Mouse (Mus musculus) mesoderm, embryonic 11.5 days (tissue): ENCODE results near the gene Clic3.

ENCODE experiments used
- DNase-seq: peaks from one replicate; pipeline ENCODE4 v3.0.0-alpha.2; 2012; ENCODE audit warnings: low read depth, low spot score

Gene Clic3

DNA sequence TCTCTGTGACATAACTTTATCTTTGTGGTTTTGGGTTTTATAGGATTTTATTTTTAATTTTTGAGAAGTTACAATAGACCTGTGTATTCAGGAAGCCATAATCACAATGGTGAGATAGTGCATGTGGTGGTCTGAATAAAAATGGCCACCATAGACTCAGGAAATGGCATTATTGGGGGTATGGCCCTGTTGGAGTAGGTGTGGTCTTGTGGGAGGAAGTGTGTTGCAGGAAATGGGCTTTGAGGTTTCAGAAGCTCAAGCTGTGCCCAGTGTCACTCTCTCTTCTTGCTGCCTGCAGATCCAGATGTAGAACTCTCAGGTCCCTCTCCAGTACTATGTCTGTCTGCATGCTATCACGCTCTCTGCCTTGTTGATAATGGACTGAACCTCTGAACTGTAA, 23.9 kb downstream of the Clic3 start:
- DNase-seq: no peak

DNA sequence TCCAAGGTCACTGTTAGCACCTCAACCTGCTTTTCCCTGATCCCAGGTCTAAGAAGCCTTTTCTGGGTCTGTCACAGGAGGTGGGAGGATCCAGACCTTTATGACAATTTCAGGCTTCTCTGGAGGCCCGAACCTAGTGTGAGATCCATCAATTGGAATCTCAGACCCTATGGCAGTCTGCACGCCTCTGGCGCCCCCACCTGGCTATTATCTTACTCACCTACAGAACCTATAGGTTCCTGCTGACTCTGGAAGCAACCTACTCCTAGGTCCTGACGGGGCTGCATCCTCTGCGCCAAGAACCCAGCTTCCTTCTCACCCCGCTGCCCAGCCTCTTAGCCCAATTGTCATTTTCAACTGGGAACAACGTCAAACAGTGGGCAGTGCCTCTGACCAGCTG, 26.3 kb downstream of the Clic3 start:
- no peak for DNase-seq

GRCm38 (mm10) chr2:25484901-25485647, 28.4 kb downstream of the Clic3 start:
- no peak for DNase-seq

- no peak for DNase-seq
Measured at GRCm38 (mm10) chr2:25487965-25488670, 31.5 kb downstream of the Clic3 start.

DNA sequence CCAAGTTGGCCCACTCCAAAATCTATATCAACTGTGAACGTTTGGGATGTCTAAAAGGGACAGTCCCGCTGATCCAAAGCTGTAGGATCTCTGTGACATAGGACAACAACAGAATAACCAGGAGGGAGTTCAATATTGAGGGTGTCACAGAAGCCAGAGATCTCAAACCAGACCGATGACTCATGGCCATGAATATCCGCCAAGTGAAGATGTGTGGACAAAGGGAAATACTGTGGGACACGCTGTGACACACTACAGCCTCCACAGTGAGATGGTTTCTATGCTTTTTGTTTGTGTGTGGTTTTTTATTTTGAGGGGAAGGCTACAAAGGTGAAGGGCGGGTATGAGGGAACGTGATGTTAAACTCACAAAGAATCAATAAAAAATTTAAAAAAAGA, 32.0 kb downstream of the Clic3 start:
- DNase-seq: no peak

DNA sequence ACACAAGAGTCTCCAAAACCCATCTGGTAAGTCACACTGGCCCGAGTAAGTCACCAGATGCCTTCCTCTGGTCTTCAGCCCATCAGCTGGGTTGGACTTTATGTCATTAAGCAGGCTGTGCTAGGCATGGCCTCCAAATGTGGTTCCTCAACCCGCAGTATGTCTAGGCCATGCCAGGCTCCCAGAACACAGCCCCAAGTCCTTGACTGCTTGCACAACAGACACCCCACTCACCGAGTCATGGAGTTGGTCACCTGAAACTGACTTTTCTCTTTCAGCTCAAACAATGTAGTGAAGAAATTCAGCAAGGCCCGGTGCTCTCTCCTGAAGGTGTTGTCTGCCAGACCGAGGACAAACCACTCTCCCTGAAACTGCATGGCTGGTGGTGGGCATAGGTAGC, 36.4 kb downstream of the Clic3 start:
- no peak for DNase-seq

DNA sequence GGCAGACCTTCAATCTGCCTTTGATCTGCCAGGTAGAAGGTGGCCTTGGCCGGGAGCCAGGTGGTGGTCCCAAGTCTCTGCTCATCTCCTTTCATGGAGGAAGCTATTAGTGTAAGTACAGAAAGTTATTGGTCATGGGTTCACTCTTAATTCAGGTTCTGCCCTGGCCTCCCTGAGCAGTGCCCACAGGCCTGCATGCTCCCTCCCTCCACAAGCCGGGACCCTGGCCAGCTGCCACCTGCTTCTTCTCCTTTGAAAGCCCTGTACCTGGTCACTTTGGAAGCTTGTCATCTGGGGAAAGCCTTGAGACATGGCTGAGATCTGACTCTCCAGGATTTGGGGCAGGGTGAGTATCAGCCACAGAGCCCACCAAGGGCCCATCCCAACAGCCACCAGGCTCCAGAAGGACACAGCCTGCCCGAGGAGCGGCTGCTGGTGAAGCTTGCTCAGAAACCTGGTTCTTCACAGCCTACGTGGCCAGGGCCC, 36.9 kb downstream of the Clic3 start, which contains the start of gene Lcn12:
TSS of gene Lcn12 (minus strand) at position 436 of the 486 bp plus-strand sequence.
- no peak for DNase-seq

DNA sequence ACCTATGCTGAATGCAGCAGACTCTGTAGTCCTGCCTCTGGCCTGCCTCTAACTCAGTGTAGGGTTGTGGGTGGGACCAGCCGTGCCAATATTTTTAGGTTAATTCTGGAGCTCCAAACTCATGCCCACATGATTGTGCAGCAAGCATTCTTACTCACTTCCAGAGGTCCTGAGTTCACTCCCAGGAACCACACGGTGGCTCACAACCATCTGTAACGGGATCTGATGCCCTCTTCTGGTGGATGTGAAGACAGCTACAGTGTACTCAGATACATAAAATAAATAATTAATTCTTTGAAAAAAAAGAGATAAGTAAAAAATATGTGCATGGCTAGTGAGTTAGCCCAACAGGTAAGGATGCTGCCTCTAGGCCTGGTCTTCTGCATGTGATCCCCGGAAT, 39.8 kb downstream of the Clic3 start:
- peak; percentile 35 for DNase-seq

DNA sequence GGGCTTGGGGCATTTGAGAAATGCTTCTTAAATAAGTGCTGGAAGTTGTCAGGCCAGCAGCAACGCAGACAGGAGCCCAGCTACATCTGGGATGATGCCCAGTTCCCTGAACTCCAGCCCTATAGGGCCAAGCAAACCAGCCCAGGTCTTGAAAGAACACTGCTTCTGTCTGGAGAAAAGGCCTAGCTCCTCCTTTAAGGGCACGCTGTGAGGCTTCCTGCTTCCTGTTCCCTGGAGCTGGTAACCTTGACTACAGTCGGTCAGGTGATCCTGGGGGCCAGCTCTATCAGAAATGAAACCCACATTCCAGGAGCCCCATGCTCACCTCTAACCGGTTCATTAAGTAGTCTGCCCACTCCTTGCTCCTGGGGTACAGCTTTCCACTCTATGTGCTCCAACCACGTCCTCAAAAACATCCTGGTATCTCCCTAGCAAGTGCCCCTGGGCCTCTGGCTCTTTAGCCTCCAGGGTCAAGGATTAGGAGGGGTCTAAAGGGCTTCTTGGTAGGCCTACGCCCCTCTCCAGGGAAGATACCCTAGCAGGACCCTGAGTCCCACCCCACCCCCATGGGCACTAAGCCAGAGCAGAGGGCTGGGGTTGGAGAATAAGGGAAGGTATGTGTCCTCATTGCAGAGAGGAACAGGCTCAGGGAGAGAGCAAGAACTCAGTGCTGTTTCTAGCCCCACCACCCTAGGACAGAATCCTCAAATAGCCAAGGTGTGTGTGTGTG, 41.4 kb downstream of the Clic3 start:
- no peak for DNase-seq

DNA sequence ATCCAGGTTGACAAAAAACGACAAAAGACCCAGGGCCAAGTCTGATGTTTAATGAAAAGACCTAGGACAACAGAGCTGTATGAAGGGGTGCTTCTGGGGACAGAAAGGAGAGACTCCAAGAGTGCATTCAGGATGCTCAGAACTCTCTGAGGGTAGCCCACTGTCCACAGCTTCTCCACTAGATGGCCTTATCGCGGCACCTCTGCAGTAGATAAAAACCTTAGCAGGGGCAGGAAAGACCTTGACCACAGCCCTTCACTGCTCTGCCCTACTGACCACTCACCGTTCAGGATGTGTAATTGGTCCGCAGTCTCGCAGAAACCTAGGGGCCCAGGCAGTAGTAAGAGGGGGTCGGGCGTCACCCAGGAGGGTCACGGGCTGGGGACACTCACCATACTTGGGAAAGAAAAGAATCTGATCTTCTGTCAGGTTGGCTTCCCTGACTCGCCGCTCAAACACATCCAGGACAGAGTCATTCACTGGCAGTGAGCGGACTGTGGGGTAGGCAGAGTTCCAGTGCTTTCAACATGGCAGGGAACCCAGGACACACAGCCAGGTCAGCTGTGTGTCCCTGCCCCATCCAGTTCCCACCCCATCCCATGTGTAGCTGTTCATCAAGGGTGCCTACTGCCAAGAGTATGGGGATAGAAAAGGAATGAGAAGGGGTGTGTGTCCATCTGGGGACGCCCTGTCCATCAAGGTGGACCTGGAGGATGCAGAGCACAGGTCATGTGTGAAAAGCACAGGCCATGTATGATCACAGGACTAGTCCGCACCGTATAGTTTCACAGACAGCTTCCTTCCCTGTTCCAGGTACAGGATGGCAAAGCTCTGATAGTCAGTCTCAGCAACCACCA, 42.2 kb downstream of the Clic3 start:
- no peak for DNase-seq

DNA sequence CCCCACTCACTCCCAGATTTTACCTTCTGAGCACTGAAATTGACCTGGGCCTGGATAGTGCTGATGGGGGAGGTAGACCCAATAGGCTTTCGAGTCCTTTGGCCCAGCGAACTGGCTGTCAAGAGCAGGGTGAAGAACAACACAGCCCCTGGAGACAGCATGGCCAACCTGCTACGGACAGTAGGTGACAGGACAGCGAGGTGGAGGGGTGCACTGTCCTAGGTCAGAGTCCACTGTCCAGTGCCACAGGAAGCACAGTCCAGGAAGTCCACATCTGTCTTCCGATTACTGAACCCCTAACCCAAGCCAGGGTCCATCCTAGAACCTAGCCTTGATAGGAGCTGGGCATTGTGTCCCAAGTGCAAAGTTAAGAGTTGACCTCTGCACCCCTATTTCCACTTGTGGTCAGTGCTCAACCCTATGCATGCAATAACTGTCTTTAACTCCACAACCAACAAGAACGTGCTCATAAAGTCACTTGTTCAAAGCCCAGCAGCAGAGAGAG, 43.5 kb downstream of the Clic3 start:
- peak; percentile 10 for DNase-seq

DNA sequence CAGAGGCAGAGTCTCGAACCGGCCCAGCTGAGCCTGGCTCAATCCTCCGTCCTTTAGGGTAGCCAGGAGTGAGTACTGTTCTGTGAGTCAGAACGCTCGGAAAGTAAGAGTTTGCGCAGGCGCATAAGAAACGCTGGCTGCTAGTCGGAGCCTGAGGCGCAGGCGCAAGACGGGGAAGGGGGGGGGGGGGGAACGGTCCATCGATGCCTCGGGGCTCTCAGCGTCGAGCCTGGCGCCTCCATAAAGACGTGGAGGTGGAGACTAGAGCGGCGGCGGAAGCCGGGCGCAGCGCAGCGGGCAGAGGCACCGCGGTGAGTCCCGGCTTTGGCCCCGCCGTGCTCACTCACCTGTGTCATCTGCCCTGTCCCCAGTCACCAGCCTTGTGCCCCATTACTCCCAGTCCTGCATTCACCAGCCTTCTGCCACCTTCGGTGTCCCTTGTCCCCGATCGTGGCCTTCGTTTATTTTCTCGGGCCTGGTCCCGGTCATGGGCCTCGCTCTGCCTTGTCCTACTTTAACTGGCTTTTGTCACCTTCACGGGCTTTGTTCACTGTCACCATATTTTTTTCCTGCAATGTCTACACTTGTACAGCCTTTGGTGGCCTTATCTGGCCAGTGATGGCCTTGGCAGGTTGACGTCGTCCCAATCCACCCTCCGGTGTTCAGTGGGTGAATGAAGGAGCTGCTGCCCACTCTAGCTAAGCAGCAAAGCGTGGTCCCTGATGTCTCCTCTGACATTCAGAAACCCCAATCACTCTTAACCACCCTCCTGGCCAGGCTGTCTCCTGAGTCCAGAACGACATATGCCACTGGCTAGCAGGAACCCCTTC, 44.2 kb downstream of the Clic3 start, which contains the start of gene Fbxw5:
TSS of gene Fbxw5 (plus strand) at position 175 of the 830 bp plus-strand sequence.
- peak; percentile 96 for DNase-seq

- peak; percentile 22 for DNase-seq
Measured at GRCm38 (mm10) chr2:25501593-25502486, 45.2 kb downstream of the Clic3 start, which contains the start of gene C8g. Gene C8g, minus strand, starts transcription at chr2:25501719.

GRCm38 (mm10) chr2:25502726-25503125, 46.1 kb downstream of the Clic3 start:
- no peak for DNase-seq

- no peak for DNase-seq
Measured at GRCm38 (mm10) chr2:25504538-25504937, 47.9 kb downstream of the Clic3 start.

GRCm38 (mm10) chr2:25505000-25505399, 48.4 kb downstream of the Clic3 start:
- no peak for DNase-seq

DNA sequence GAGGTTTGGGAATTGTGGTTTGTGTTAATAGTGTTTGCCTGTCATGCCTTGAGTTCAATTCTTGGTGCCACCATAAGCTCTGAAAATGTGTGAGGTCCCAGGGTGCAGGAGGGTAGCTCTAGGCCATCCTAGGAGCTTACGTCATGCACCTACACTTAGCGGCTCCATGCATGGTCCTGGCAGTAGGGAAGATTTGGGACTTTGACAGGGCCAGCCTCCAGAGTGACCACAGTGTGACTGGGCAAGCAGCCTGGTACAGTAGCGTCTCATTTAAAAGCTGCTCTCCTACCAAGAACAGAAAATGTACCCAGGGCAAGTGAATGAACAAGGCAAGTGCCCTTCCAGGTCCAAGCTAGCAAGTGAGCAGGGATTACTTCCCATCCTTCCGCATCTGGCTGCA, 49.2 kb downstream of the Clic3 start:
- DNase-seq: no peak

- peak; percentile 15 for DNase-seq
Measured at GRCm38 (mm10) chr2:25506964-25507363, 50.3 kb downstream of the Clic3 start.
